Mouse (Mus musculus) liver, postnatal 0 days (tissue): ENCODE measurements around the gene Inpp5a. TPM values are rescaled to one million over a fixed set of nuclear protein-coding genes. Genes with fewer than 3 reads are reported as not detected.

Experiments
- ATAC-seq: fragments of 200-750 bp; cut with Nextera tagmentation; 2 replicates; pipeline ENCODE4 v1.8.0; 2017; ENCODE audit warnings: mild to moderate bottlenecking, moderate library complexity
- DNase-seq: peaks from one replicate; pipeline ENCODE4 v3.0.0-alpha.2; 2016
- H3K27ac ChIP-seq: fragments of 300-500 bp; sonication (generic); 2 replicates; pipeline ENCODE4 v1.5.1; 2014; ENCODE audit warnings: antibody characterized with exemption, moderate library complexity, mild to moderate bottlenecking, low read depth
- H3K27me3 ChIP-seq: fragments of 300-500 bp; sonication (generic); 2 replicates; pipeline ENCODE4 v1.6.1; 2014; ENCODE audit warnings: low read length, control low read depth, mixed read lengths; ENCODE audit not compliant: insufficient read depth
- H3K36me3 ChIP-seq: fragments of 300-500 bp; sonication (generic); replicated peaks from 2 replicates; pipeline ENCODE4 v1.6.1; 2014; ENCODE audit warnings: mild to moderate bottlenecking, control low read depth, low read length, moderate library complexity, mixed read lengths; ENCODE audit not compliant: insufficient read depth
- H3K4me1 ChIP-seq: fragments of 300-500 bp; sonication (generic); 2 replicates; pipeline ENCODE4 v1.6.1; 2014; ENCODE audit warnings: antibody characterized with exemption, mild to moderate bottlenecking, control low read depth; ENCODE audit not compliant: insufficient read depth
- H3K4me2 ChIP-seq: fragments of 300-500 bp; sonication (generic); 2 replicates; pipeline ENCODE4 v1.6.1; 2014; ENCODE audit warnings: low read depth, mild to moderate bottlenecking, low read length, moderate library complexity, mixed read lengths
- H3K4me3 ChIP-seq: fragments of 300-500 bp; sonication (generic); 2 replicates; pipeline ENCODE4 v1.5.1; 2014; ENCODE audit warnings: low read depth, low read length
- H3K9ac ChIP-seq: fragments of 300-500 bp; sonication (generic); replicated peaks from 2 replicates; pipeline ENCODE4 v1.6.1; 2014; ENCODE audit warnings: mild to moderate bottlenecking, moderate library complexity
- H3K9me3 ChIP-seq: fragments of 300-500 bp; sonication (generic); 2 replicates; pipeline ENCODE4 v1.6.1; 2016; ENCODE audit warnings: mild to moderate bottlenecking, control low read depth, low read length, mixed read lengths
- CTCF ChIP-seq: sonication (generic); IDR thresholded peaks from 2 replicates; pipeline ENCODE4 v1.5.1; 2016; ENCODE audit warnings: antibody characterized with exemption, low read depth
- EP300 ChIP-seq: IDR thresholded peaks from 2 replicates; pipeline ENCODE4 v1.6.1; 2016; ENCODE audit warnings: antibody characterized with exemption, low read depth, mild to moderate bottlenecking
- WGBS: fragments of 180-500 bp; shearing (Covaris S2); extraction: QIAGEN DNeasy Blood & Tissue Kit; methylation state at CpG from one replicate; pipeline ENCODE4 v1.1.7; 2014; ENCODE audit not compliant: insufficient replicate concordance; 5-methylcytosine and 5-hydroxymethylcytosine counted together
- polyA plus RNA-seq: library from polyadenylated mRNA; unstranded; fragments of >200 nt; fragmentation: Nextera tagmentation; extraction: Ambion mirVana; gene quantifications from 2 replicates; pipeline ENCODE4 v1.2.1, GENCODE M21; 2015

Gene Inpp5a
- polyA plus RNA-seq, 1 experiment from 2014 or later, result 6.0 TPM

- ATAC-seq (no peak), DNase-seq (no peak)
- H3K4me1 ChIP-seq, result peaks cover 3% of the 10 kb centered on the region
- H3K4me3 ChIP-seq, result no peak overlapping the region
- H3K4me2 ChIP-seq, result no peak overlapping the region
- H3K9me3 ChIP-seq, result no peaks in the 10 kb centered on the region
- 3% methylated on average over 53 of the region's 53 CpGs for WGBS
- peaks cover 90% of the 10 kb centered on the region for H3K27me3 ChIP-seq
- no peak overlapping the region for H3K9ac ChIP-seq
- H3K27ac ChIP-seq, result no peak overlapping the region
- no peaks in the 10 kb centered on the region for H3K36me3 ChIP-seq
- TF ChIP-seq CTCF, result no peak
- TF ChIP-seq EP300, result no peak
These were observed 195.6 kb downstream of the Inpp5a start for GRCm38 (mm10) chr7:139584221-139585175.

- WGBS, result 6% methylated on average over 29 of the region's 29 CpGs
- Histone ChIP-seq H3K27me3 (peaks cover 82% of the 10 kb centered on the region), H3K4me2 (no peak overlapping the region), H3K9ac (no peak overlapping the region), H3K27ac (no peak overlapping the region), H3K9me3 (no peaks in the 10 kb centered on the region), H3K36me3 (no peaks in the 10 kb centered on the region), H3K4me1 (peaks cover 3% of the 10 kb centered on the region), H3K4me3 (no peak overlapping the region)
- no peak for ATAC-seq
- TF ChIP-seq CTCF (no peak), EP300 (no peak)
- DNase-seq, result no peak
These were observed 196.4 kb downstream of the Inpp5a start for GRCm38 (mm10) chr7:139585183-139585821.

DNA sequence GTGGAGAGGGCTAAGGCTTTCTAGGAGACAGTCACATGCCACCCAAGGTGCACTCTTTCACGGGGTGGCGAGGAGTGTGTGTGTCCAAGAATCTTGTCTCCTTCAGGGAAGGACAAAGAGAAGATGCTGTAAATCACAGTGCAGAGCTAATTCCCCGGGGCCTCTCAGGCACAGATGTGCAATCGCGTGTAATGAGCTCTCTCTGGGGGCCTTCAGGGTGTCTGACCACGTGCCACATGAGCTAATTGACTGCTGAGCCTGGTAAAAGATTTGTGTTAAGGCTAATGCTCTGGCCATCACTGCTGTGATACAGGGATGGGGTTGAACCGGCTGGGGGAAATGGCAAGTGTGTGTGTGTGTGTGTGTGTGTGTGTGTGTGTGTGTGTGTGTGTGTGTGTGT is 199.0 kb downstream of the Inpp5a start:
- ATAC-seq (no peak), DNase-seq (no peak)
- WGBS, result 46% methylated on average over 7 of the region's 7 CpGs
- Histone ChIP-seq H3K36me3 (no peaks in the 10 kb centered on the region), H3K4me3 (no peak overlapping the region), H3K27me3 (peaks cover 56% of the 10 kb centered on the region), H3K27ac (no peak overlapping the region), H3K9ac (no peak overlapping the region), H3K9me3 (no peaks in the 10 kb centered on the region), H3K4me2 (no peak overlapping the region), H3K4me1 (no peaks in the 10 kb centered on the region)
- TF ChIP-seq CTCF (no peak), EP300 (no peak)

- peak; percentile 33 for DNase-seq
- no peak overlapping the region for H3K27ac ChIP-seq
- peak; percentile 72 for TF ChIP-seq CTCF
- no peak for TF ChIP-seq EP300
- no peaks in the 10 kb centered on the region for H3K36me3 ChIP-seq
- no peaks in the 10 kb centered on the region for H3K4me1 ChIP-seq
- 26% methylated on average over 3 of the region's 3 CpGs for WGBS
- H3K27me3 ChIP-seq, result peaks cover 32% of the 10 kb centered on the region
- no peak overlapping the region for H3K4me2 ChIP-seq
- no peaks in the 10 kb centered on the region for H3K9me3 ChIP-seq
- H3K4me3 ChIP-seq, result no peak overlapping the region
- H3K9ac ChIP-seq, result no peak overlapping the region
- no peak for ATAC-seq
These were observed 201.4 kb downstream of the Inpp5a start for GRCm38 (mm10) chr7:139590302-139590701.

GRCm38 (mm10) chr7:139591311-139591710 is 202.4 kb downstream of the Inpp5a start:
- ATAC-seq (no peak), DNase-seq (no peak)
- no peak overlapping the region for H3K4me2 ChIP-seq
- H3K9ac ChIP-seq, result no peak overlapping the region
- H3K27me3 ChIP-seq, result peaks cover 22% of the 10 kb centered on the region
- no peak overlapping the region for H3K27ac ChIP-seq
- TF ChIP-seq CTCF, result no peak
- TF ChIP-seq EP300, result no peak
- H3K9me3 ChIP-seq, result no peaks in the 10 kb centered on the region
- no peak overlapping the region for H3K4me3 ChIP-seq
- WGBS, result 67% methylated on average over 5 of the region's 5 CpGs
- no peaks in the 10 kb centered on the region for H3K36me3 ChIP-seq
- H3K4me1 ChIP-seq, result no peaks in the 10 kb centered on the region

DNA sequence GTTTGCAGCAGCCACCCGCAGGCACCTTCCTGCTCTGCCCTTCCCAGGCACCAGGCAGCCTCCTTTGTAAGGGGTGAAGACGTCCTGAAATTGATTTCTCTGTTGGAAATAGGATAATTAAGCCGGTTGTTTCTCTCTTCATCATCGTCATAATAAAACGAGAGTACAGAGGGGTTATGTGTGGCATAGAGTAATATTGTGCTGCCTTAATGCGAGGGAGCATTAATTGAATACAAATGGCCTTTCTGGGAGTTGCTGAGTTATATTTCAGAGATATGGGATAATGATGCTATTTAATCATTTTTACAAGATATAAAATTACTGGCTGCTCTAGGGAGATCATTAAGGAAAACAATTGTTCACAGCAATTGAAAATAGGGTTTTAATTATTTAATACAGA is 206.4 kb downstream of the Inpp5a start:
- H3K4me1 ChIP-seq, result no peaks in the 10 kb centered on the region
- no peaks in the 10 kb centered on the region for H3K36me3 ChIP-seq

More for the DNA sequence above, 206.4 kb downstream of the Inpp5a start:
- 59% methylated on average over 6 of the region's 6 CpGs for WGBS
- H3K27ac ChIP-seq, result no peak overlapping the region
- H3K4me2 ChIP-seq, result no peak overlapping the region
- no peaks in the 10 kb centered on the region for H3K27me3 ChIP-seq
- no peak overlapping the region for H3K9ac ChIP-seq
- ATAC-seq (no peak), DNase-seq (no peak)
- TF ChIP-seq EP300 (no peak), CTCF (no peak)
- no peaks in the 10 kb centered on the region for H3K9me3 ChIP-seq
- no peak overlapping the region for H3K4me3 ChIP-seq
